Mouse (Mus musculus): ENCODE measurements around the gene Dirc2.

Dirc2 gene

DNA sequence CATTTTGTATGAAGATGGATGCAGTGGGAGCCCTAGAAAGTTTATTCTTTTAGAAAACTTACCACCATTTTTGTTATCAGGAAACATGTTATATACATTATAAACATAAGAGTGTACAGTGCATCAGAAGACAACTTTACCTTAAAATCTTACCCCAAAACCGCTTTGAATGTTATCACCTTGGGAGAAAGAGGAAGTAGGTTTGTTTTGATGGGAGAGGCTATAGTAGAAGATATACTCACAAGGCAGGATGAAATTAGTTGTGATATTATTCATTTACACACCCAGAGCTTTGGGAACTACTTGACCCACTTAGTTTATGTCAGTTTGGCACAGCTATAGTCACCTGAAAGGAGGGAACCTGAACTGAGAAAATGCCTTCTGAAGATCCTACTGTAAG, 6.7 kb upstream of the Dirc2 start:
- DNase-seq (ENCODE audit: extremely low spot score, low spot score), result no peak

GRCm38 (mm10) chr16:35772598-35772997, 3.4 kb upstream of the Dirc2 start:
- DNase-seq (ENCODE audit: extremely low spot score, low spot score), result no peak

DNA sequence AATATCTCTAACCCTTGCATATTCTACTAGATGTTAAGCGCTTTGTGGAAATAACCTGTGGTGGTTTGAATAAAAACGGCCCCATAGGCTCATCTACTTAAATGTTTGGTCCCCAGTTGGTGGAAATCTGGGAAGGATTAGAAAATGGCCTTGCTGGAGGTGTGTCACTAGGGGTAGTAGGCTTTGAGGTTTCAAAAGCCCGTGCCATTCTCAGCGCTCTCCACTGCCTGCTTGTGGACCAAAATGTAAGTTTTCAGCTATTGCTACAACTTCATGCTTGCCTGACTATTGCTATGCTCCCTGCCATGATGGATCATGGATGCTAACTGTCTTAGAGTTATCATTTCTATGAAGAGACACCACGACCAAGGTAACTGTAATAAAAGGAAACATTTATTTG, 2.5 kb upstream of the Dirc2 start:
- DNase-seq (ENCODE audit: extremely low spot score, low spot score), result no peak

DNA sequence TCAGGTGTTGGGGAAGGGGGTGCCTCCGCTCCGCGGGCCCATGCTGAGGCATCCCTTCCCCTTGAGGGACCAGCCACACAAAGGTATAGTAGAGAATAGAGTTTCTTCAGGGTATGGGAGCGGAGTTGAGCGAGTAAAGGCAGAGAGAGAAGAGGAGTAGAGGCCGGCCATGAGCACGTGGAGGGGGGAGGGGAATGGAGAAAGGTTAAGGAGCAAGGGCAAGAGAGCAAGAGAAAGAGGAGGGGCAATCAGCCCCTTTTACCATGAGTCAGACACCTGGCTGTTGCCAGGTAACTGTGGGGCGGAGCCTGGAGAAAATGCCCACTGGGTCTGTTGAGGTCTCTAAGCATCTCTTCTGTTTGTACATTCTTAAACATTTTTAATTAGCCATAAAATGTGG, 2.0 kb upstream of the Dirc2 start:
- no peak for DNase-seq (ENCODE audit: extremely low spot score, low spot score)

DNA sequence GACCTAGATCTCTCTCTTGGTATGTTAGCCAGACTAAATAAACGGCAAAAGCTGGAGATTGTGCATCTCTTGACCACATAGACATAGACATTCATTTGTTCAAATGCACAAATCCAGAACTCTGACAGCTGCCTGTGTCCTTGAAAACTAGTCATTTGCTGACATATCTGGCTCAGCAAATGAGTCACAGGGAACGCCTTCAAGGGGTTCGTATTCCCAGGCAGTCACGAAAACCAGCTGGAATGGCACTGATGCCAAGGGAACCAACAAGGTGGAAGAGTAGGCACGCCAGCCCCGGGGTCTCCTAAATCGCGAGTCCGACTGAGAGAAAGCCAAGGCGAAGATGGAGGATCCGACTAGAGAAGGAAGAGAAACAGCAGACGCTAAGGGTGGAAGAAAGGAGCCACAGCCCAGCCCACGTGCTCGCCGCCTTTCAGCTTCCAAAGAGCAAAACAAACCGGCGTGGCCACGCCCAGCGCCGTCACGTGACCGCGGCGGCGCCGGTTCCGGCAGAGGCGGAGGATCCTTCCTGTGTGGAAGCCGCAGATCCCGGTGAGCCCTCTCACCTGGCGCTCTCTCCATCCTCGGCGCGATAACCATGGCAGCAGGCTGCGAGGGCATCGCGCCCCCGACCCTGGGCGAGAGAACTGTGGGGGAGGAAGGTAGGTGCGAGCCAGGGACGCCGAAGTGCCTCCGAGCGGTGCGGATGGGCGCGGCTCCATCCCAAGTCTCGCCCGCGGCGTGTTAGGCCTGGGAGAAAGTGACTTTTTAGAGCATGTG, 912 bp upstream of the Dirc2 start, which contains the start of gene Hspbap1:
Hspbap1 (plus strand) TSS at position 498 of the 780 bp plus-strand sequence.
- DNase-seq (ENCODE audit: extremely low spot score, low spot score), result peak; percentile 94

GRCm38 (mm10) chr16:35768469-35768784, 729 bp downstream of the Dirc2 start:
- no peak for DNase-seq (ENCODE audit: extremely low spot score, low spot score)

- no peak for DNase-seq (ENCODE audit: extremely low spot score, low spot score)
Measured at GRCm38 (mm10) chr16:35766366-35766765, 2.8 kb downstream of the Dirc2 start.

GRCm38 (mm10) chr16:35765449-35765848, 3.7 kb downstream of the Dirc2 start:
- DNase-seq (ENCODE audit: extremely low spot score, low spot score), result no peak

DNA sequence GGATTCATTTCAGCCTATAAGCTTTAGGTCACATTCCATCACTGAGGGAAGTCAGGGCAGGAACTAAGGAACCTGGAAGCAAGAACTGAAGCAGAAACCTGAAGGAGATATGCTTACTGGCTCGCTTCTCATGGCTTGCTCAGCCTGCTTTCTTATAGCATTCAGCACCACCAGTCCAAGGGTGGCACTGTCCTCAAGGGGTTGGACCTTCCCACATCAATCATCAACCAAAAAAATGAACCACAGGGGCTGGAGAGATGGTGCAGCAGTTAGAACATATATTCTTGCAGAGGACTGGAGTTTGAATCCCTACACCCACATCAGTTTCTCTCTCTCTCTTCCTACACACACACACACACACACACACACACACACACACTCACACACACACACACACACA, 4.2 kb downstream of the Dirc2 start:
- DNase-seq (ENCODE audit: extremely low spot score, low spot score), result no peak

DNA sequence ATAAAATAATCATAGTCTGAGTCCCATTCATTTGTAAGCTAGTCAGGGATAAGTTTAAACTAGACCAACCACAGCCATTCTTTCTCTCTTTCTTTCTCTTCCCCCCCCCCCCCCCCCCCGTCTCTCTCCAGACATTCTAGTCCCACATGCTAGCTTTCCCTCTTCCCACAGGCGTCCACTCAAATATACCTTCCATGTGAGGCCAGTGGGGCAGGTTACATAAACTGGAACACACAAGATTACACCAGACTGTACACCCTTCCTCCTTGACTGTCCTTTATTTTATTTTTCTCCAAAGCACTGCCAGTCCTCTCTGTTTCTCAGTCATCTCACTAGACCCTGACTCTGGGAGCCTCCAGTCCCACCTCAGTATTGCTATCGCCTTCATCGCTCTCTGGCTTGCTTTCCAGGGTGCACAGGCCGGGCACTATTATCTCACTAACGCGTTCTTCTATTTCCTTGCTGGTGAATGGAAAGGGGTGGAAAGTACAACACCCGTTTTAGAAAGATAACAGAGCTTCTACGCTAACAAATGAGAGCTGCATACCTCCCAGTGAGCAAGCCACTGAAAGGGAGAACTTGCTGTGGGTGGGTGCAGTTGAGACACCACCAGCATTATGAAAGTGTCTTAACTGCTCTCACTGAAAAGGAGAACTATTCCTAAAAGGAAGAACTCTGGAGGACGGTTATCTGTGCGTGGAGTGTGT, 5.4 kb downstream of the Dirc2 start:
- no peak for DNase-seq (ENCODE audit: extremely low spot score, low spot score)

- DNase-seq (ENCODE audit: extremely low spot score, low spot score), result no peak
Measured at GRCm38 (mm10) chr16:35759401-35759800, 9.8 kb downstream of the Dirc2 start.

DNA sequence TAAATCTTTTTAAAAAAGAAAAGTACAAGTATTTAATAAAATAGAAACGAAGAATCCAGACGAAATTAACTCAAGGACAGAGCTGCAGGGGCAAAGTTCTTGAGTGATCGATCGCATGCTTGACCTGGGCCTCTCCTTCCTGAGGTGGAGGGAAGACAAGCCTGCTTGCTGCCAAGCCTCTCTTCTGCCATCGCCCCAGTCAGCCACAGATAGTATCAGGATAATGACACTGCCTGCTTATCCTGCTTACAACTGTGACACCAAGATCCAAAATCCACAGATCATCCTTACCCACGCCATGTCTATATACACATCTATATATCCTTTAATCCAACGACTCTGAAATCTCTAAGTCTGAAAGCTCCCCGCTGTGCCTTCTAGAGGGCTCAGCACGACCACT, 12.5 kb downstream of the Dirc2 start:
- no peak for DNase-seq (ENCODE audit: extremely low spot score, low spot score)

DNA sequence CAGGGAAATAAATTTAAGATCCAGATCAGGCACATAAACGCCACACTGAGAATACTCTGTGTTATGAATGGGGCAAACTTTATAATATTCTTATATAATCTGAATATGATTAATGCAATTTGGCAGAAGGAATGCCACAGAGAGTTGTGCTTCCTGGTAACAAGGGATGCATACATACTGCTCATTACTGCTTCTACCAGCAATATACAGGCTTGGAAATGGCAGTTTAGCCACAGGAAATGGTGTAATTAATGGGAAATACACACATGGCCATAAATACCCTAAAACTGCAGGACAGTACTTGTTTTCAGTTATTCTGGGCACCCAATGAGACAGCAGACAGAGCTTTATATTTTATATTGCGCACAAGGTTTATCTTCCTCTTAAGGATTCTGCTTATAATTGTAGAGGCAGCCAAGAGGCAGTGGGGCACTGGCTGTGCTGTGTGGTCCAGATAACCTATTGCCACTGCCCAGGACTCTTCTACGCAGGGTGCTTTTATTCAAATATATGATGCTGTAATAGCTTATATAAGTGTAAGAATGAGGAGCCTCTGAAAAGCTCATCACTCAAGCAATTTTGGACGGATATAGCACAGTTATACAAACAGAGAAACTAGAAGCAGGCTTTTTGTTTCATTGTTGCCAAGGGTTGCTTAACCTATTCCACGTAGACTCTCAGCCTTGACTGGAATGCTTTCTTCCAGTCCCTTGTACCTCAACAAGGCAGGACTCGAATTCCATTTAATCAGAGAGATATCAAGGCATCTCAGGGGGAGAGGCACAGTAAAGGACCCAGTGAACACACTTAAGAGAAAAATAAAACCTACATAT, 13.4 kb downstream of the Dirc2 start:
- DNase-seq (ENCODE audit: extremely low spot score, low spot score), result no peak

- DNase-seq (ENCODE audit: extremely low spot score, low spot score), result no peak
Measured at GRCm38 (mm10) chr16:35753926-35754325, 15.2 kb downstream of the Dirc2 start.

- no peak for DNase-seq (ENCODE audit: extremely low spot score, low spot score)
Measured at GRCm38 (mm10) chr16:35751841-35752240, 17.3 kb downstream of the Dirc2 start.

GRCm38 (mm10) chr16:35749385-35749784, 19.8 kb downstream of the Dirc2 start:
- DNase-seq (ENCODE audit: extremely low spot score, low spot score), result no peak

DNA sequence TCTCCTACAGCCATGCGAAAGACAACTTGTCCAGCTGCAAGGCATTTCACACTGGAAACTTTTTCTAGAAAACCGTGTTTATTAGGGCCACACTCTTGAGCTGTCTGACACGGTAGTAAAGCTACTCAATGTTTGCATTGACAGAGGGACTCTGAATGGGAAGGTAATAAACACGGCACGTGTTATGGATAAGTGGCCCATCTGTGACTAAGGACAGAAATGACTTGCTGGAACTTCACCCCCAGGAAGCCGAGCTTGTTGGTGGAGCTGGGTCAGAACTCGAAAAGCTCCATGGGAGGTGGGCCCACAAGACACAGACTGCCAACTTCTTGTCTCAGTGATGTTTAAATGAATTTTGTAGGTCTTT, 20.9 kb downstream of the Dirc2 start:
- no peak for DNase-seq (ENCODE audit: extremely low spot score, low spot score)

GRCm38 (mm10) chr16:35747417-35748236, 21.5 kb downstream of the Dirc2 start:
- DNase-seq (ENCODE audit: extremely low spot score, low spot score), result no peak

GRCm38 (mm10) chr16:35742251-35742937, 26.8 kb downstream of the Dirc2 start:
- DNase-seq (ENCODE audit: extremely low spot score, low spot score), result no peak

GRCm38 (mm10) chr16:35741621-35742020, 27.5 kb downstream of the Dirc2 start:
- DNase-seq (ENCODE audit: extremely low spot score, low spot score), result no peak

GRCm38 (mm10) chr16:35740943-35741342, 28.2 kb downstream of the Dirc2 start:
- no peak for DNase-seq (ENCODE audit: extremely low spot score, low spot score)
